Mouse (Mus musculus): ENCODE results near the gene Sergef. TPM values are rescaled to one million over a fixed set of nuclear protein-coding genes. Genes with fewer than 3 reads are reported as not detected.

The Sergef gene
- polyA plus RNA-seq, 1 experiment from 2014 or later: 7.5 TPM

- no peak overlapping the region for H3K4me2 ChIP-seq (replicated peaks; ENCODE audit: low read depth)
- ATAC-seq: no peak
- TF ChIP-seq CTCF (IDR thresholded peaks at IDR 0.05; ENCODE audit: low read depth): no peak
- no peaks in the 10 kb centered on the region for H3K27me3 ChIP-seq (replicated peaks; ENCODE audit: control insufficient read depth, insufficient read depth, low read length)
- no peaks in the 10 kb centered on the region for H3K36me3 ChIP-seq (ENCODE audit: control insufficient read depth, insufficient read depth)
- H3K9ac ChIP-seq (ENCODE audit: low read depth, low read length): no peak overlapping the region
- H3K9me3 ChIP-seq (ENCODE audit: control insufficient read depth): no peaks in the 10 kb centered on the region
- 65% methylated on average over 4 of the region's 4 CpGs for WGBS
- H3K27ac ChIP-seq (ENCODE audit: low read depth, low read length): no peak overlapping the region
- no peak overlapping the region for H3K4me3 ChIP-seq (ENCODE audit: low read depth, low read length)
- no peaks in the 10 kb centered on the region for H3K4me1 ChIP-seq (replicated peaks; ENCODE audit: control insufficient read depth, insufficient read depth, low read length)
These were observed 135.4 kb downstream of the Sergef start for GRCm38 (mm10) chr7:46504157-46504556.

- H3K36me3 ChIP-seq (ENCODE audit: control insufficient read depth, insufficient read depth): no peaks in the 10 kb centered on the region
- WGBS: 69% methylated on average over 13 of the region's 13 CpGs
- TF ChIP-seq CTCF (IDR thresholded peaks at IDR 0.05; ENCODE audit: low read depth): no peak
- no peak overlapping the region for H3K27ac ChIP-seq (ENCODE audit: low read depth, low read length)
- no peak overlapping the region for H3K9ac ChIP-seq (ENCODE audit: low read depth, low read length)
- no peaks in the 10 kb centered on the region for H3K27me3 ChIP-seq (replicated peaks; ENCODE audit: control insufficient read depth, insufficient read depth, low read length)
- no peak overlapping the region for H3K4me2 ChIP-seq (replicated peaks; ENCODE audit: low read depth)
- no peaks in the 10 kb centered on the region for H3K9me3 ChIP-seq (ENCODE audit: control insufficient read depth)
- H3K4me3 ChIP-seq (ENCODE audit: low read depth, low read length): no peak overlapping the region
- H3K4me1 ChIP-seq (replicated peaks; ENCODE audit: control insufficient read depth, insufficient read depth, low read length): no peaks in the 10 kb centered on the region
- ATAC-seq: no peak
These were observed 137.0 kb downstream of the Sergef start for GRCm38 (mm10) chr7:46502650-46503049.

GRCm38 (mm10) chr7:46501458-46501857 lies 138.1 kb downstream of the Sergef start:
- no peak overlapping the region for H3K27ac ChIP-seq (ENCODE audit: low read depth, low read length)
- no peak overlapping the region for H3K9ac ChIP-seq (ENCODE audit: low read depth, low read length)
- 44% methylated on average over 2 of the region's 2 CpGs for WGBS
- no peaks in the 10 kb centered on the region for H3K36me3 ChIP-seq (ENCODE audit: control insufficient read depth, insufficient read depth)
- H3K4me2 ChIP-seq (replicated peaks; ENCODE audit: low read depth): no peak overlapping the region
- no peak overlapping the region for H3K4me3 ChIP-seq (ENCODE audit: low read depth, low read length)
- H3K9me3 ChIP-seq (ENCODE audit: control insufficient read depth): no peaks in the 10 kb centered on the region
- H3K27me3 ChIP-seq (replicated peaks; ENCODE audit: control insufficient read depth, insufficient read depth, low read length): no peaks in the 10 kb centered on the region
- no peak for ATAC-seq
- TF ChIP-seq CTCF (IDR thresholded peaks at IDR 0.05; ENCODE audit: low read depth): no peak
- no peaks in the 10 kb centered on the region for H3K4me1 ChIP-seq (replicated peaks; ENCODE audit: control insufficient read depth, insufficient read depth, low read length)

GRCm38 (mm10) chr7:46499561-46499960 lies 140.0 kb downstream of the Sergef start:
- TF ChIP-seq CTCF (IDR thresholded peaks at IDR 0.05; ENCODE audit: low read depth): no peak
- no peak for ATAC-seq
- no peak overlapping the region for H3K9ac ChIP-seq (ENCODE audit: low read depth, low read length)
- no peaks in the 10 kb centered on the region for H3K36me3 ChIP-seq (ENCODE audit: control insufficient read depth, insufficient read depth)
- H3K9me3 ChIP-seq (ENCODE audit: control insufficient read depth): no peaks in the 10 kb centered on the region
- no peak overlapping the region for H3K27ac ChIP-seq (ENCODE audit: low read depth, low read length)
- H3K4me1 ChIP-seq (replicated peaks; ENCODE audit: control insufficient read depth, insufficient read depth, low read length): no peaks in the 10 kb centered on the region
- H3K27me3 ChIP-seq (replicated peaks; ENCODE audit: control insufficient read depth, insufficient read depth, low read length): no peaks in the 10 kb centered on the region
- WGBS: 93% methylated on average over 4 of the region's 4 CpGs
- H3K4me2 ChIP-seq (replicated peaks; ENCODE audit: low read depth): no peak overlapping the region
- no peak overlapping the region for H3K4me3 ChIP-seq (ENCODE audit: low read depth, low read length)

- H3K27me3 ChIP-seq (replicated peaks; ENCODE audit: control insufficient read depth, insufficient read depth, low read length): no peaks in the 10 kb centered on the region
- 59% methylated on average over 14 of the region's 14 CpGs for WGBS
- no peak overlapping the region for H3K9ac ChIP-seq (ENCODE audit: low read depth, low read length)
- no peak overlapping the region for H3K4me3 ChIP-seq (ENCODE audit: low read depth, low read length)
- ATAC-seq: no peak
- no peak for TF ChIP-seq CTCF (IDR thresholded peaks at IDR 0.05; ENCODE audit: low read depth)
- H3K4me1 ChIP-seq (replicated peaks; ENCODE audit: control insufficient read depth, insufficient read depth, low read length): no peaks in the 10 kb centered on the region
- H3K36me3 ChIP-seq (ENCODE audit: control insufficient read depth, insufficient read depth): no peaks in the 10 kb centered on the region
- no peak overlapping the region for H3K27ac ChIP-seq (ENCODE audit: low read depth, low read length)
- no peaks in the 10 kb centered on the region for H3K9me3 ChIP-seq (ENCODE audit: control insufficient read depth)
- H3K4me2 ChIP-seq (replicated peaks; ENCODE audit: low read depth): no peak overlapping the region
These were observed 147.4 kb downstream of the Sergef start for GRCm38 (mm10) chr7:46492134-46492678.

- Histone ChIP-seq H3K27me3 (replicated peaks; ENCODE audit: control insufficient read depth, insufficient read depth, low read length) (no peaks in the 10 kb centered on the region), H3K4me3 (ENCODE audit: low read depth, low read length) (no peak overlapping the region), H3K9me3 (ENCODE audit: control insufficient read depth) (no peaks in the 10 kb centered on the region), H3K9ac (ENCODE audit: low read depth, low read length) (no peak overlapping the region), H3K36me3 (ENCODE audit: control insufficient read depth, insufficient read depth) (no peaks in the 10 kb centered on the region), H3K27ac (ENCODE audit: low read depth, low read length) (no peak overlapping the region), H3K4me2 (replicated peaks; ENCODE audit: low read depth) (no peak overlapping the region), H3K4me1 (replicated peaks; ENCODE audit: control insufficient read depth, insufficient read depth, low read length) (no peaks in the 10 kb centered on the region)
- no peak for ATAC-seq
- no peak for TF ChIP-seq CTCF (IDR thresholded peaks at IDR 0.05; ENCODE audit: low read depth)
- 59% methylated on average over 4 of the region's 4 CpGs for WGBS
These were observed 152.3 kb downstream of the Sergef start for GRCm38 (mm10) chr7:46487354-46487753.

GRCm38 (mm10) chr7:46486761-46487160 lies 152.8 kb downstream of the Sergef start:
- TF ChIP-seq CTCF (IDR thresholded peaks at IDR 0.05; ENCODE audit: low read depth): no peak
- Histone ChIP-seq H3K4me1 (replicated peaks; ENCODE audit: control insufficient read depth, insufficient read depth, low read length) (no peaks in the 10 kb centered on the region), H3K4me3 (ENCODE audit: low read depth, low read length) (no peak overlapping the region), H3K9ac (ENCODE audit: low read depth, low read length) (no peak overlapping the region), H3K4me2 (replicated peaks; ENCODE audit: low read depth) (no peak overlapping the region), H3K9me3 (ENCODE audit: control insufficient read depth) (no peaks in the 10 kb centered on the region), H3K36me3 (ENCODE audit: control insufficient read depth, insufficient read depth) (no peaks in the 10 kb centered on the region), H3K27ac (ENCODE audit: low read depth, low read length) (no peak overlapping the region), H3K27me3 (replicated peaks; ENCODE audit: control insufficient read depth, insufficient read depth, low read length) (no peaks in the 10 kb centered on the region)
- WGBS: 80% methylated on average over 5 of the region's 5 CpGs
- no peak for ATAC-seq
